Mouse (Mus musculus): ENCODE measurements around the gene Slc6a21. TPM values are rescaled to one million over a fixed set of nuclear protein-coding genes. Genes with fewer than 3 reads are reported as not detected.

The Slc6a21 gene
- total RNA-seq, 4 experiments from 2014 or later: 0.26 TPM; not detected in 3

DNA sequence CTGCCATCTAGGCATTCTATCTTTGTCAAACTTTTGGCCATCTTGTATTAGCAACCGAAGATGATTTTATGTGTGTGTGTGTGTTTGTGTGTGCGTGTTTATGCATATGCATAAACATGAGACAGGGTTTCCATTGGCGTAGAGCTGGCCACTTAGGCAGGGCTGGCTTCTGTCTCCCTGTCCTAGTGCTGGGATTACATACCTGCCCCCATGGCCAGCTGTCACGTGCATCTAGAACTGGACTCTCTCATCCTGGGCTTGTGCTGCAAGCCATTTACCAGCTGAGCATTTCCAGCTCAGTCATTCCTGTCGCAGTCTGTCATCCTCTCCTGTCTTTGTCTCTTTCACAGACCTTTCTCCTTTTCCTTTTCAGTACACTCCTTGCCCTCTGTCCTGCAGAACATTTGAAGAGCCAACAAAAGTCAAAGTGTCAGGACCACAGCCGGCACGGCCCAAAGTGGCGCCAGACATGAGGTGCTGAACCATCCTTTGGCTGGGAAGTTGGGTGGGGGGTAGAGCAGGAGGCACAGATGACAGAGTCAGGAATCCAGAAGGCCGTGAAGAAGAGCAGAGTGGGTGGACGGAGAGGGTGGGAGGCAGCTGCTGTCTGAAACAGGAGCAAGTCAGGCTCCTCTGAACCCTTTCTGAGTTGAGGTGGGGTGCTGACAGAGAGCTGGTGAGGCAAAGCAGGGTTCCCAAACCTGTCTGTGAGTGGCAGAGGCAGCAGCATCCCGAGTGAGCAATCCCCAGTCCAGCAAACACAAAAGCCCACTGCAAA is 20.1 kb upstream of the Slc6a21 start:
- DNase-seq: no peak

DNA sequence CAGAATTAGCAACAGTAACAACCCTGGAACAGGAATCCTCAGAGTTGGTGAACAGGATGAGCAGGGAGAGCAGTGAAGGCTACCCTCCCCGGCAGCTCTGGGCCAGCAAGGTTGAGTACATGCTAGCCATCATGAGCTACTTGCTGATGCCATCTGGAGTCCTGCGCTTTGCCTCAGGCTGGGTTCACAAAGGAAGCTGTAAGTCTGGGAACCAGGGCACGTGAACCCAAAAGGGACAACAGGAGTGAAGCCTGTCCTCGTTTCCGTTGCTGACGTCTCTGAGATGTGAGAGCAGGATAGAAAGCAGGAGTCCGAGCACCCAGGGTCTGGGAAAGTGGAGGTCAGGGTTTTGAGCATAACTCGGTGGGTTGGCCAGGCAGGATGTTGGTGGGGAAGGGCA is 18.0 kb upstream of the Slc6a21 start:
- DNase-seq: no peak

DNA sequence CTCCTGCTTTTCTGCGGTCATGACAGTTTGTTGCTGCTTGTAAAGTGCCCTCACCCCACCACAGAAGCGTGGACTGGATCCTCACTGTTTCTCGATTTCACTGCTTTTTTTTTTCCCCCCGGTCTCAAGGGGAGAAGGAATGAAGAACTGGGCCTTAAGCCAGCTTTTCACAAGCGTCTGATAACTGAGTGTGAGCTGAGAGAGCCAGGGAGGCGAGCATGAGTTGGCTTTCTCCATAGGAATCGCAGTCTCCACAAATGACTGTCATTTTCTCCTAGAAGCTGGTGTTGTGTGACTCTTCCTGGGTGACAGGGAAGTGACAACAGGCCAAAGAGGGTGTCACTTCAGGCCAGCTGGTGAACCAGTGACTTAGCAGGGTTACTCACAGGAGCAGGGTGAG is 15.0 kb upstream of the Slc6a21 start:
- no peak for DNase-seq

- no peak for DNase-seq
Measured at GRCm38 (mm10) chr7:45263006-45263607, 14.2 kb upstream of the Slc6a21 start.

DNA sequence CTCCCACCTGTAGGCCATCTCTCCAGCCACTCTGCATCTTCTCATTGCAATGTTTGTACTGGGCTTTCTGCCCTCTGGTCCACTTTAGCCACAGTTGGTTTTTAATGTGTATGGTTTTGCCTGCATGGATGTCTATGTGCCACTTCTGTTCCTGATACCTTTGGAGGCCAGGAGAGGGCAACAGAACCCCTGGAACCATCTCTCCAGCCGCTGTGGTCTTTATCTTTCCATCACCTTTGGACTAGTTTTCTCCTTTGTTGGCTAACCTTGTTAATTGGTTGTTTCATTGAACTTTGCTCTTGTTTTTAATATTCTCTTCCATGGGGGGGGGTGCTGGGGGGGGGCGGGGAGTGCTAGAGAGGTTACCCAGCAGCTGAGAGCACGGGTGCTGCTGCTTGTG is 13.0 kb upstream of the Slc6a21 start:
- no peak for DNase-seq

DNA sequence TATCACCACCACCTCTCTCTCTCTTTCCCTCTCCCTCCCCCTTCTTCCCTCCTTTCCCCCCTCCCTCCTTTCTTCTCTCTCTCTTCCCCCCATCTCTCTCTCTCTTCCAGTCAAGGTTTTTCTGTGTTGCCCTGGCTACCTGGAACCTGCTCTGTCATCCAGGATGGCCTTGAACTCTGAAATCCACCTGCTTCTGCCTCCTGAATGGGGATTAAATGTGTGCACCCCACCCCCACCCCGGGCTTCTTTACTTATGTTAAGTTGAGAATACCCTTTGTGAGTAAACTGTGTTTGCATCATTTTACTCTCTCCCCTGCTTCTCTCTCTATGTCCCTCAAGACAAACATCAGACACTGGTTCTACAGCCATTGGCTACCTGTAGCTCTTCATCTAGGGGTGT is 11.8 kb upstream of the Slc6a21 start:
- DNase-seq: no peak

GRCm38 (mm10) chr7:45272786-45273412 is 4.4 kb upstream of the Slc6a21 start:
- DNase-seq: no peak

- no peak for DNase-seq
Measured at GRCm38 (mm10) chr7:45273672-45274071, 3.6 kb upstream of the Slc6a21 start.

DNA sequence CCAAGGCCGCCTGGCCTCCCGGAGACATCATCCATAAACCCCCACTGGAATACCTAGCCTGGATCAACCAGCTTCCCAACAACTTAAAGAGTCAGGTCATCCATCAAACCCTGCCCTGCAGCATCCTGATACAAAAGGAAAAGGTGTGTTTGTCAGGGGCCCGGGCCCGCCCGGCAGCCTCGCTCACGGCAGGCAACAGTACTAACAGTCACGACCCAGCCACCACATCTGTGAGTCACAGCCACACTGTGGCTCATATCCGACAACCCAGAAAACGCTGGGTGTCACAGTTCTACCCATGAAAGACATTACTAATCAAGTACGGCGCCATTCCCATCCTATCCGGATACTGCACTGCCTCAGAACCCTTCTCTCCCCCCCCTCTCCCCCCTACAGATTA is 9.2 kb downstream of the Slc6a21 start:
- no peak for DNase-seq

DNA sequence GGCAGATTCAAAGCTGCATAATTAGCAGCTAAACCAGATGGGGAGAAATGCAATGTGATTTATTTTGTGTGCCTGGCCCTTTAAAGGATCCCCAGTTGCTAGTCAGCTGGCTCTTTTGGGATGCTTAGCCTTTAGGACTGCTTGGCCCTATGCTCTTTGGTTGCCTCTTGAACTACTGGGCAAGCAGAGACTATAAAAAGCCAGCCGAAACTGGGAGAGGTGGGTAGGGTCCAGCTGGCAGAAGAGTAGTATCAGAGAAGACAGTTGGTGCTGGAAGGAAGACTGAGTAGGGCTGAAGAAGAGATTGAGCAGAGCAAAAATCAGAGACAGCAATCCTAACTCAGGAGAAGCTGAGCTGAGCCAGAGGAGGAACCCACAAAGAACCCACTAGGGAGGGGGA is 19.3 kb downstream of the Slc6a21 start:
- no peak for DNase-seq

DNA sequence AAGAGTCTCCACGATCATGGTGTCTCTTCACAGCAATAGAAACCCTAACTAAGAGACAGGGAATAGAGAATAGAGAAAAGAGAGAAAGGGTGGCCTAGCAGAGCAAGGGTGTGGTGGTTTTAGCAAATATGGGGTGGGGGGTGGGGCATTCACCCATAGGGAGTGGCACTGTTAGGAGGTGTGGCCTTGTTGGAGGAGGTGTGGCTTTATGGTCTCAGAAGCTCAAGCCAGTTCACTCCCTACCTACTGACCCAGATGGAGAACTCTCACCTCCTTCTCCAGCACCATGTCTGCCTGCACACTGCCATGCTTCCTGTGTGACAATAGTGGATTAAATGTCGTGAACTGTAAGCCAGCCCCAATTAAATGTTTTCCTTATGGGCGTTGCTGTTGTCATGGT is 20.2 kb downstream of the Slc6a21 start:
- DNase-seq: no peak

- no peak for DNase-seq
Measured at GRCm38 (mm10) chr7:45299752-45300151, 22.4 kb downstream of the Slc6a21 start.

DNA sequence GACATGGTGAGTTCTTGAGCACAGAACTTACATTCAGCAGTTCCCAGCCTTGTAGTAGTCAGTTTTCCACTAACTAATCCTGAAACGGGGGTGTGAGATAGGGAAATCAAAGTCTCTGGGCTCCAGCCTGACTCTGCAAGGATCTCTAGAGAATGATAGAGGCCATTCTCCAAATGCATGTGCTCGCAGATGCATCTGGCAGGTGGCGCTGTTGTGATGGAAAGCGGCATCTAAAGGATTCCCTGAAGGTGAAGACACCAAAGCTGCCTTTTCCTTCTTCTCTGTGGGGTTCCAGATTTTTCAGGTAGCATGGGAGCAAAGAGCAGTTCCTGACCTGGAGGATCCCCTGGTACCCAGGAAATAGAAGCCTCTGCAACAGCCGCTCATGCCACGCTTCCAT is 23.0 kb downstream of the Slc6a21 start:
- DNase-seq: no peak

GRCm38 (mm10) chr7:45302626-45303025 is 25.3 kb downstream of the Slc6a21 start:
- no peak for DNase-seq

GRCm38 (mm10) chr7:45304869-45305268 is 27.6 kb downstream of the Slc6a21 start:
- DNase-seq: no peak

GRCm38 (mm10) chr7:45305275-45305674 is 28.0 kb downstream of the Slc6a21 start:
- peak; percentile 36 for DNase-seq

- no peak for DNase-seq
Measured at GRCm38 (mm10) chr7:45308551-45309240, 31.4 kb downstream of the Slc6a21 start.

- no peak for DNase-seq
Measured at GRCm38 (mm10) chr7:45309455-45309854, 32.1 kb downstream of the Slc6a21 start.

- no peak for DNase-seq
Measured at GRCm38 (mm10) chr7:45312023-45312422, 34.7 kb downstream of the Slc6a21 start.

DNA sequence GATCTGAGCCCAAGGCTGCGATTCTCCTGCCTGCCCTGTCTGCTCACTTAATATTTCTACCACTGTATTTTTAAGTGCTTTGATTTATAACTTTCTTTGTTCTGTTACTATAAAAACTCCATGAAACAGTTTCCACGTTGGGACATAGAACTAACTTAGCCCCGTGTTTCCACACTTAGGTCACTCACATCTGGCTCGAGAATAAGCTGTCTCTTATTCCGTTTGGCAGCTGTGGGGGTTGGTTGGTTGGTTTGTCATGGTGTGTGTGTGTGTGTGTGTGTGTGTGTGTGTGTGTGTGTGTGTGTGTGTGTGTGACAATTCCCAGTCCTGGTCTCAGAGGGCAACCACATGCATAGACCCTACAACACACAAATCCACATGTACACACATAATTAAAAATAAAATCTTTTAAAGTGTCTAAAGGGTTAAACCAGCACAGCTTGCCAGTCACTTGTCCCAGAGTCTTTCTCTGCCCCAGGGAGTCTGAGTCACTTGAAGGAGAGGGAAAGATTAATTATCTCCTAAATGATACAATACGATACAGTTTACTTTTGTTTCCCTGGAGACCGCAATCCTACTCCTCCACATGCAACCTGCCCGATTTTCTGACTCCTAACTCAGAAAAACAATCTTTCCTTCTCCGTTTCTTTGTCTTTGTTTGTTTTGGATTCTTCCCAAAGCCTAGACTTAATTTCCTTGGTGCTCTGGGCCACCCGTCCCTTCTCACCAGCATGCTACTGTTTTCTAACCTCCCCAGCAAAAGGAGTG is 35.6 kb downstream of the Slc6a21 start:
- DNase-seq: no peak

DNA sequence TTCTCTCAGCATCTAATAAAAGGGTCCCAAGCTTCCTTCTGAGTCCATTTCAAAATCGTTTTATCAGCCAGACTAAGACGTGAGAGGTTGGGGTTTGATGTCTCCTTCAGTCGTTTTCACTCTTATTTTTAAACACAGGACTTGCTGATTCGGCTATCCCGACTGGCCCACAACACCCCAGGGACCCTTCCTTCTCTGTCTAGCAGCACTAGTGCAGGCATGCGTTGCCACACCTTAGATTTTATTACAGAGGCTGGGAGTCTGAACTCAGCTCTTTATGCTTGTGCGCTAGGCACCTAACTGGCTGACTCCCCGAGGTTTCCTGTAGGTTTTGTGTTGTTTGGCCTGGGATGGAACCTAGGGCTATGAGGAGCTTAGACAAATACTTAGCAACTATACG is 36.2 kb downstream of the Slc6a21 start:
- DNase-seq: no peak

- no peak for DNase-seq
Measured at GRCm38 (mm10) chr7:45315182-45315701, 37.9 kb downstream of the Slc6a21 start.
